Mouse (Mus musculus) liver, adult (tissue): ENCODE measurements around the gene Cog1.

Experiments used
- GATA4 ChIP-seq: IDR thresholded peaks from 2 replicates; pipeline ENCODE4 v1.6.1; 2014; ENCODE audit warnings: mild to moderate bottlenecking, low read length; ENCODE audit not compliant: insufficient replicate concordance

Cog1 gene

GRCm38 (mm10) chr11:113621001-113621400 is 28.0 kb upstream of the Cog1 start:
- no peak for TF ChIP-seq GATA4

- TF ChIP-seq GATA4, result no peak
These were observed 26.9 kb upstream of the Cog1 start for GRCm38 (mm10) chr11:113622028-113622427.

GRCm38 (mm10) chr11:113625437-113625836 is 23.5 kb upstream of the Cog1 start:
- TF ChIP-seq GATA4, result no peak

- no peak for TF ChIP-seq GATA4
These were observed 21.2 kb upstream of the Cog1 start for GRCm38 (mm10) chr11:113627785-113628184.

- TF ChIP-seq GATA4, result no peak
These were observed 18.3 kb upstream of the Cog1 start for GRCm38 (mm10) chr11:113630642-113631041.

GRCm38 (mm10) chr11:113631302-113631701 is 17.7 kb upstream of the Cog1 start:
- no peak for TF ChIP-seq GATA4

GRCm38 (mm10) chr11:113631862-113632261 is 17.1 kb upstream of the Cog1 start:
- no peak for TF ChIP-seq GATA4

- TF ChIP-seq GATA4, result no peak
These were observed 16.7 kb upstream of the Cog1 start for GRCm38 (mm10) chr11:113632303-113632702.

GRCm38 (mm10) chr11:113633398-113633797 is 15.6 kb upstream of the Cog1 start:
- no peak for TF ChIP-seq GATA4

GRCm38 (mm10) chr11:113634699-113635121 is 14.3 kb upstream of the Cog1 start:
- no peak for TF ChIP-seq GATA4

- TF ChIP-seq GATA4, result no peak
These were observed 10.3 kb upstream of the Cog1 start for GRCm38 (mm10) chr11:113638680-113639079.

- no peak for TF ChIP-seq GATA4
These were observed 3.8 kb upstream of the Cog1 start for GRCm38 (mm10) chr11:113645181-113645580.

GRCm38 (mm10) chr11:113648152-113648551 is 817 bp upstream of the Cog1 start:
- no peak for TF ChIP-seq GATA4

- no peak for TF ChIP-seq GATA4
These were observed 613 bp downstream of the Cog1 start, which contains the start of gene Slc39a11 for GRCm38 (mm10) chr11:113649353-113650210. Gene Slc39a11, minus strand, starts transcription at chr11:113650079.

- no peak for TF ChIP-seq GATA4
These were observed 2.4 kb downstream of the Cog1 start for GRCm38 (mm10) chr11:113651206-113651906.

- TF ChIP-seq GATA4, result no peak
These were observed 2.9 kb downstream of the Cog1 start for GRCm38 (mm10) chr11:113651907-113652273.
